Mouse (Mus musculus) MEL (cell line): Measurements from ENCODE around the gene Ubac2. TPM values are rescaled to one million over a fixed set of nuclear protein-coding genes. Genes with fewer than 3 reads are reported as not detected.

ENCODE experiments used
- DNase-seq: peaks from one replicate; pipeline ENCODE4 v3.0.0; 2011; ENCODE audit warnings: low read depth, low spot score
- H3K27ac ChIP-seq: 2 replicates; pipeline ENCODE4 v1.5.1; 2012; ENCODE audit warnings: low read depth, mild to moderate bottlenecking, control low read depth, low read length, moderate library complexity; ENCODE audit not compliant: control insufficient read depth
- H3K27me3 ChIP-seq, 2 experiments: fragments of 150-350 bp in 1 of 2; sonication (generic) in 1 of 2; 2 replicates each; pipeline ENCODE4 v1.6.1; 2012; ENCODE audit warnings: low read length in 2 of 2, mild to moderate bottlenecking in 2 of 2, improper control_type of control experiment in 1 of 2, moderate library complexity in 1 of 2; ENCODE audit not compliant: insufficient read depth in 2 of 2, control insufficient read depth in 1 of 2
- H3K36me3 ChIP-seq, 2 experiments: 2 replicates each; pipeline ENCODE4 v1.6.1; 2012 to 2014; ENCODE audit warnings: low read length in 2 of 2, improper control_type of control experiment in 1 of 2, inconsistent platforms in 1 of 2, mild to moderate bottlenecking in 1 of 2; ENCODE audit not compliant: insufficient read depth in 2 of 2, control insufficient read depth in 1 of 2
- H3K4me1 ChIP-seq, 2 experiments: fragments of 150-350 bp in 1 of 2; sonication (generic) in 1 of 2; 2 replicates each; pipeline ENCODE4 v1.6.1; 2012; ENCODE audit warnings: low read length in 2 of 2, improper control_type of control experiment in 1 of 2, mild to moderate bottlenecking in 1 of 2; ENCODE audit not compliant: insufficient read depth in 2 of 2, control insufficient read depth in 1 of 2
- H3K4me3 ChIP-seq, 2 experiments: fragments of 150-350 bp in 1 of 2; sonication (generic) in 1 of 2; 2 replicates each; pipeline ENCODE4 v1.5.1; 2012; ENCODE audit warnings: low read depth in 2 of 2, low read length in 2 of 2, mild to moderate bottlenecking in 2 of 2, moderate library complexity in 2 of 2, control low read depth in 1 of 2, improper control_type of control experiment in 1 of 2; ENCODE audit not compliant: control insufficient read depth in 1 of 2, insufficient read depth in 1 of 2
- H3K79me2 ChIP-seq: 2 replicates; pipeline ENCODE4 v1.6.1; 2012; ENCODE audit warnings: mild to moderate bottlenecking, low read length, moderate library complexity; ENCODE audit not compliant: control insufficient read depth, poor library complexity, insufficient read depth
- H3K9ac ChIP-seq: 2 replicates; pipeline ENCODE4 v1.6.1; 2012; ENCODE audit warnings: low read depth, mild to moderate bottlenecking, control low read depth, low read length, moderate library complexity; ENCODE audit not compliant: control insufficient read depth, poor library complexity, severe bottlenecking
- H3K9me3 ChIP-seq: fragments of 150-350 bp; sonication (generic); replicated peaks from 2 replicates; pipeline ENCODE4 v1.6.1; 2012; ENCODE audit warnings: mild to moderate bottlenecking, low read length, improper control_type of control experiment, moderate library complexity; ENCODE audit not compliant: insufficient read depth
- BHLHE40 ChIP-seq: IDR thresholded peaks from 2 replicates; pipeline ENCODE4 v1.6.1; 2012; ENCODE audit warnings: low read depth, mild to moderate bottlenecking, inconsistent platforms, low read length, improper control_type of control experiment, borderline replicate concordance
- CHD1 ChIP-seq: IDR thresholded peaks from 2 replicates; pipeline ENCODE4 v1.6.1; 2012; ENCODE audit warnings: low read depth, mild to moderate bottlenecking, inconsistent platforms, low read length, improper control_type of control experiment
- CTCF ChIP-seq, 3 experiments: IDR thresholded peaks in 2 of 3; conservative IDR thresholded peaks in 1 of 3; 2 replicates each; pipeline ENCODE4 v1.5.1; 2011 to 2012; ENCODE audit warnings: low read length in 3 of 3, low read depth in 2 of 3, mild to moderate bottlenecking in 2 of 3, improper control_type of control experiment in 1 of 3, inconsistent platforms in 1 of 3, mixed read lengths in 1 of 3, moderate library complexity in 1 of 3; ENCODE audit not compliant: control insufficient read depth in 1 of 3, insufficient read depth in 1 of 3, poor library complexity in 1 of 3, severe bottlenecking in 1 of 3
- EP300 ChIP-seq, 2 experiments: IDR thresholded peaks; 2 replicates each; pipeline ENCODE4 v1.6.1; 2011; ENCODE audit warnings: improper control_type of control experiment in 2 of 2, low read length in 2 of 2, low read depth in 1 of 2, mild to moderate bottlenecking in 1 of 2
- ETS1 ChIP-seq: IDR thresholded peaks from 2 replicates; pipeline ENCODE4 v1.6.1; 2012; ENCODE audit warnings: low read depth, mild to moderate bottlenecking, inconsistent platforms, low read length, improper control_type of control experiment, moderate library complexity
- GABPA ChIP-seq: IDR thresholded peaks from 2 replicates; pipeline ENCODE4 v1.6.1; 2012; ENCODE audit warnings: low read depth, mild to moderate bottlenecking, inconsistent platforms, low read length, improper control_type of control experiment, moderate library complexity
- GATA1 ChIP-seq: IDR thresholded peaks from 2 replicates; pipeline ENCODE4 v1.6.1; 2011; ENCODE audit warnings: low read depth, low read length, improper control_type of control experiment
- MAFK ChIP-seq: IDR thresholded peaks from 2 replicates; pipeline ENCODE4 v1.6.1; 2011; ENCODE audit warnings: low read depth, mild to moderate bottlenecking, low read length, improper control_type of control experiment, borderline replicate concordance
- MAX ChIP-seq: IDR thresholded peaks from 2 replicates; pipeline ENCODE4 v1.6.1; 2011; ENCODE audit warnings: low read length, improper control_type of control experiment
- MAZ ChIP-seq: IDR thresholded peaks from 2 replicates; pipeline ENCODE4 v1.6.1; 2012; ENCODE audit warnings: low read depth, mild to moderate bottlenecking, inconsistent platforms, low read length, improper control_type of control experiment
- MEF2A ChIP-seq: IDR thresholded peaks from 2 replicates; pipeline ENCODE4 v1.6.1; 2014; ENCODE audit warnings: low read depth, mild to moderate bottlenecking, inconsistent platforms, low read length, improper control_type of control experiment; ENCODE audit not compliant: poor library complexity, insufficient replicate concordance, severe bottlenecking; ENCODE audit errors: extremely low read depth
- MXI1 ChIP-seq: IDR thresholded peaks from 2 replicates; pipeline ENCODE4 v1.6.1; 2011; ENCODE audit warnings: mild to moderate bottlenecking, low read depth, low read length, improper control_type of control experiment
- MYB ChIP-seq: IDR thresholded peaks from 2 replicates; pipeline ENCODE4 v1.6.1; 2011; ENCODE audit warnings: mild to moderate bottlenecking, low read depth, low read length, improper control_type of control experiment
- MYC ChIP-seq: IDR thresholded peaks from 2 replicates; pipeline ENCODE4 v1.6.1; 2011; ENCODE audit warnings: low read depth, mild to moderate bottlenecking, low read length, improper control_type of control experiment, moderate library complexity
- NELFE ChIP-seq: IDR thresholded peaks from 2 replicates; pipeline ENCODE4 v1.6.1; 2011; ENCODE audit warnings: low read depth, low read length, improper control_type of control experiment
- NRF1 ChIP-seq: IDR thresholded peaks from 2 replicates; pipeline ENCODE4 v1.6.1; 2014; ENCODE audit warnings: low read depth, mild to moderate bottlenecking, inconsistent platforms, low read length, improper control_type of control experiment, moderate library complexity; ENCODE audit not compliant: poor library complexity, insufficient read depth, severe bottlenecking
- POLR2A ChIP-seq, 2 experiments: IDR thresholded peaks; 2 replicates each; pipeline ENCODE4 v1.6.1; 2011 to 2012; ENCODE audit warnings: low read length in 2 of 2, mild to moderate bottlenecking in 2 of 2, control low read depth in 1 of 2, improper control_type of control experiment in 1 of 2, low read depth in 1 of 2, moderate library complexity in 1 of 2; ENCODE audit not compliant: control insufficient read depth in 1 of 2, insufficient read depth in 1 of 2, poor library complexity in 1 of 2
- POLR2AphosphoS2 ChIP-seq: IDR thresholded peaks from 2 replicates; pipeline ENCODE4 v1.6.1; 2011; ENCODE audit warnings: low read length, improper control_type of control experiment
- POLR2AphosphoS5 ChIP-seq: IDR thresholded peaks from 2 replicates; pipeline ENCODE4 v1.6.1; 2012; ENCODE audit warnings: low read depth, borderline replicate concordance, mild to moderate bottlenecking, inconsistent platforms, low read length, moderate library complexity, mixed read lengths
- RAD21 ChIP-seq: IDR thresholded peaks from 2 replicates; pipeline ENCODE4 v1.6.1; 2011; ENCODE audit warnings: mild to moderate bottlenecking, low read depth, low read length, improper control_type of control experiment
- RCOR1 ChIP-seq: IDR thresholded peaks from 2 replicates; pipeline ENCODE4 v1.6.1; 2012; ENCODE audit warnings: low read depth, mild to moderate bottlenecking, inconsistent platforms, low read length, improper control_type of control experiment
- SIN3A ChIP-seq: IDR thresholded peaks from 2 replicates; pipeline ENCODE4 v1.6.1; 2012; ENCODE audit warnings: low read length, improper control_type of control experiment, inconsistent platforms
- SMC3 ChIP-seq: IDR thresholded peaks from 2 replicates; pipeline ENCODE4 v1.6.1; 2011; ENCODE audit warnings: low read depth, low read length, improper control_type of control experiment
- TAL1 ChIP-seq: IDR thresholded peaks from 2 replicates; pipeline ENCODE4 v1.6.1; 2012; ENCODE audit warnings: mild to moderate bottlenecking, inconsistent platforms, low read length, moderate library complexity, mixed read lengths
- TCF12 ChIP-seq: IDR thresholded peaks from 2 replicates; pipeline ENCODE4 v1.6.1; 2014; ENCODE audit warnings: low read depth, mild to moderate bottlenecking, inconsistent platforms, low read length, improper control_type of control experiment, moderate library complexity
- USF1 ChIP-seq: IDR thresholded peaks from 2 replicates; pipeline ENCODE4 v1.6.1; 2014; ENCODE audit warnings: low read depth, mild to moderate bottlenecking, inconsistent platforms, low read length, improper control_type of control experiment, moderate library complexity
- USF2 ChIP-seq, 2 experiments: IDR thresholded peaks; 2 replicates each; pipeline ENCODE4 v1.6.1; 2011 to 2012; ENCODE audit warnings: improper control_type of control experiment in 2 of 2, low read length in 2 of 2, borderline replicate concordance in 1 of 2, inconsistent platforms in 1 of 2, low read depth in 1 of 2, mild to moderate bottlenecking in 1 of 2; ENCODE audit not compliant: insufficient read depth in 1 of 2
- ZKSCAN1 ChIP-seq: IDR thresholded peaks from 2 replicates; pipeline ENCODE4 v1.6.1; 2012; ENCODE audit warnings: low read depth, mild to moderate bottlenecking, inconsistent platforms, low read length, improper control_type of control experiment, moderate library complexity
- ZMIZ1 ChIP-seq: IDR thresholded peaks from 2 replicates; pipeline ENCODE4 v1.6.1; 2012; ENCODE audit warnings: low read depth, mild to moderate bottlenecking, inconsistent platforms, low read length, improper control_type of control experiment, moderate library complexity
- ZNF384 ChIP-seq: IDR thresholded peaks from 2 replicates; pipeline ENCODE4 v1.6.1; 2012; ENCODE audit warnings: low read depth, mild to moderate bottlenecking, inconsistent platforms, low read length, improper control_type of control experiment
- polyA plus RNA-seq, 2 experiments: library from polyadenylated mRNA; stranded (reverse) in 1 of 2; unstranded in 1 of 2; fragments of >175 nt in 1 of 2; fragments of >200 nt in 1 of 2; gene quantifications; 2 replicates each; pipeline versions ENCODE4 v1.2.1 to v1.2.4; 2012; ENCODE audit warnings: low replicate concordance in 2 of 2, low read depth in 1 of 2; ENCODE audit not compliant: insufficient read length in 2 of 2, insufficient read depth in 1 of 2, missing spikeins in 1 of 2
- total RNA-seq: library from RNA; depleted of rRNA; stranded (reverse); fragments of 300-350 nt; gene quantifications from 2 replicates; pipeline ENCODE4 v1.2.3, GENCODE M21; 2012

Gene Ubac2
- total and polyA plus RNA-seq, 3 experiments: 32.9 to 44.8 TPM; not detected in 1

GRCm38 (mm10) chr14:122023054-122023453 is 144.6 kb downstream of the Ubac2 start:
- Histone ChIP-seq H3K4me3 (no peak overlapping the region), H3K4me1 (peaks cover 17 to 27% of the 10 kb centered on the region in 2 experiments), H3K9me3 (no peaks in the 10 kb centered on the region), H3K27ac (no peak overlapping the region), H3K79me2 (no peaks in the 10 kb centered on the region), H3K36me3 (peaks cover 0 to 28% of the 10 kb centered on the region in 2 experiments; a peak in 2 of 4 replicates), H3K9ac (no peak overlapping the region)
- peak; percentile 52 for DNase-seq
- TF ChIP-seq GATA1: 0 out of 2 replicates have a peak, but pooled peaks have one; percentile 21
- TF ChIP-seq TAL1: peak; percentile 52
- 0 out of 2 replicates have a peak, but pooled peaks have one; percentile 29 for TF ChIP-seq TCF12
- no peak for TF ChIP-seq RAD21
- TF ChIP-seq, all 39 proteins: peak for 3
- no peaks in the 10 kb centered on the region for H3K27me3 ChIP-seq

- Histone ChIP-seq H3K79me2 (no peaks in the 10 kb centered on the region), H3K27ac (peak overlapping the region; percentile 26), H3K9me3 (no peaks in the 10 kb centered on the region), H3K27me3 (no peaks in the 10 kb centered on the region), H3K9ac (no peak overlapping the region), H3K36me3 (peaks cover 0 to 34% of the 10 kb centered on the region in 2 experiments; a peak in 2 of 4 replicates), H3K4me1 (peaks cover 17 to 33% of the 10 kb centered on the region in 2 experiments), H3K4me3 (no peak overlapping the region)
- peak; percentile 89 for DNase-seq
- TF ChIP-seq SMC3 (peak; percentile 11; the same call in 1 of the 2 replicates), EP300 (IDR thresholded peaks at IDR 0.05; ENCODE audit: low read depth in 1 of 2, low read length in 2 of 2) (peak; percentile 93 to 97), POLR2A (IDR thresholded peaks at IDR 0.05; ENCODE audit: control insufficient read depth in 1 of 2, insufficient read depth in 1 of 2, low read depth in 1 of 2, low read length in 2 of 2, poor library complexity in 1 of 2) (no peak), RCOR1 (peak; percentile 99), SIN3A (peak; percentile 87), ETS1 (peak; percentile 97), GATA1 (peak; percentile 97), TCF12 (peak; percentile 95), MAZ (0 out of 2 replicates have a peak, but pooled peaks have one; percentile 40), NRF1 (no peak), TAL1 (peak; percentile 86), MXI1 (peak; percentile 93), MEF2A (peak; percentile 70; the same call in 1 of the 2 replicates), POLR2AphosphoS2 (no peak), POLR2AphosphoS5 (no peak), MYC (peak; percentile 92), MYB (no peak), CTCF (IDR thresholded peaks at IDR 0.05 in 2 of 3, conservative IDR thresholded peaks at IDR 0.05 in 1 of 3; ENCODE audit: control insufficient read depth in 1 of 3, insufficient read depth in 1 of 3, low read depth in 2 of 3, low read length in 3 of 3, poor library complexity in 1 of 3, severe bottlenecking in 1 of 3) (no peak), MAFK (peak; percentile 95), CHD1 (no peak), ZNF384 (no peak), NELFE (no peak), GABPA (no peak), RAD21 (no peak), USF2 (IDR thresholded peaks at IDR 0.05; ENCODE audit: borderline replicate concordance in 1 of 2, insufficient read depth in 1 of 2, low read depth in 1 of 2, low read length in 2 of 2) (no peak), ZMIZ1 (0 out of 2 replicates have a peak, but pooled peaks have one; percentile 50), ZKSCAN1 (no peak), BHLHE40 (peak; percentile 99), USF1 (no peak), MAX (peak; percentile 80; the same call in 1 of the 2 replicates)
Measured at GRCm38 (mm10) chr14:122023928-122024327, 145.5 kb downstream of the Ubac2 start.
